Mouse (Mus musculus) liver, embryonic 14.5 days (tissue): Measurements from ENCODE around the gene Adra1d.

ENCODE experiments used
- CTCF ChIP-seq: IDR thresholded peaks from 2 replicates; pipeline ENCODE4 v1.5.1; 2016; ENCODE audit warnings: antibody characterized with exemption, low read depth, control low read depth
- EP300 ChIP-seq: IDR thresholded peaks from 2 replicates; pipeline ENCODE4 v1.6.1; 2016; ENCODE audit warnings: antibody characterized with exemption, low read depth

DNA sequence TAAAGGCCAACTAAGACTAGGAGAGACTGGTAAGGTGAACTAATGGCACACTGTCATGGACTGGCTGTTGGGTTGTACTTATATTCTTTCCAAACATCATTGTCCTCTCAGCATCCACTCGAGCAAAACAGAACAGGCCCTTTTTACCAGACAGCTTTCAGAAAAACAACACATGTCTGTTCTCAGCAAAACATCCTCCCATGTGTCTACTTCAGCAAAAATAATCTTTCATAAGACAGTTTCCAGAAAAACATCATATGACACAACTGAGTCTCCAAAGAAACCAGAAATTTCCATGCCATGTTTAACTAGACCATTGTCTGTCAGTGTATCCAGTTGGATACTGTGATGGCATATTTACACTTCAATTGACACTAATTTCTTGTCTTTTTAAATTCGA is 25.4 kb upstream of the Adra1d start:
- TF ChIP-seq EP300 (no peak), CTCF (no peak)
